Mouse (Mus musculus): ENCODE measurements around the gene Hivep3. TPM values are rescaled to one million over a fixed set of nuclear protein-coding genes. Genes with fewer than 3 reads are reported as not detected.

The Hivep3 gene
- polyA plus RNA-seq, 1 experiment from 2014 or later: 21.0 TPM

DNA sequence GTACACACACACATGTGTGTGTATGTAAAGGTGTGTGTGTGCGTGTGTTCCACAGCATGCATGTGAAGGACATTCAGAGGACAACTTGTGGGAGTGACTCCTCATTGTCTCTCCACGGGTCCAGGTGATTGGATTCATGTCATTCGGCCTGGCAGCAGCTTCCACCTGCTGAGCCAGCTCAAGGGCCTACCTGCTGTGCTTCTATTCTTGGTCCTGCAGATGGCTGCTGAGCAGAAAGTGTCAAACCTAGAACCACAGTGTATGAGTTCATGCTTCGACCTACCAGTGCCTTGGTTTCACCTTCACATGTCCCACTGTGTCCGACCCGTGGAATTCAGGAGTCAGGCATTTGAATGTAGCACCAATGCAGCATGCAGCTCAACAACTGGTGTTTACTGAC is 206.2 kb downstream of the Hivep3 start:
- Histone ChIP-seq H3K9ac (replicated peaks) (no peak overlapping the region), H3K9me3 (replicated peaks) (no peaks in the 10 kb centered on the region), H3K36me3 (no peaks in the 10 kb centered on the region), H3K4me3 (replicated peaks) (no peak overlapping the region), H3K27me3 (replicated peaks) (0 out of 2 replicates have a peak, but pooled peaks cover 4% of the 10 kb centered on the region), H3K27ac (replicated peaks) (no peak overlapping the region), H3K4me2 (no peak overlapping the region), H3K4me1 (peaks cover 19% of the 10 kb centered on the region)
- ATAC-seq (ENCODE audit: low FRiP score): no peak
- WGBS: 84% methylated on average over 6 of the region's 6 CpGs

DNA sequence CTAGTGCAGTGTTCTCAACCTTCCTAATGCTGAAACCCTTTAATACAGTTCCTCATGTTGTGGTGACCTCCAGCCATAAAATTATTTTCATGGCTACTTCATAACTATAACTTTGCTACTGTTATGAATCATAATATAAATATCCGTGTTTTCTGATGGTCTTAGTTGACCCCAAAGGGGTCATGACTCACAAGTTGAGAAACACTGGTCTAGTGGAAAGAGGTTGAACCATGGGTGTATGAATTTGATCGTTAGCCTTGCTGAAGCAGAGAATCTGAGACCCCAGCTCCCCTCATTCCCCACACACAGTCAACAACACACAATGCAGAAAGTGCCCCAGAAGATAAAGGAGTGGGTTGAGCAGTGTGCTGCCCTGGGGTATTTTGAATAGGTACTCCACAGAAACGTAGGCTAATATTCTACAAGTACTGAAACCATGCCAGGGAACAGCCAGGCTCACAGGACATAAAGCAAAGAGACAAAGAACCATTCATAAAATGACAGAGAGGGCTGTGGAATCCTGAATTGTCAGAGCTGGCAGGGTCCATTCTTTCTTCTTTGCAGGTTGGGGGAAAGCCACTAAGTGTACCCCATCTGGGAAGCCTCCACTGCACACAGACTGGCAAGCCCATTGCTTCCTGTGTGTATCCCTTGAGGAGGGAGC is 212.8 kb downstream of the Hivep3 start:
- 63% methylated on average over 3 of the region's 3 CpGs for WGBS
- Histone ChIP-seq H3K9ac (replicated peaks) (no peak overlapping the region), H3K9me3 (replicated peaks) (peaks cover 9% of the 10 kb centered on the region; the same call in 1 of the 2 replicates), H3K27me3 (replicated peaks) (no peaks in the 10 kb centered on the region), H3K27ac (replicated peaks) (no peak overlapping the region), H3K36me3 (no peaks in the 10 kb centered on the region), H3K4me1 (peaks cover 9% of the 10 kb centered on the region), H3K4me3 (replicated peaks) (no peak overlapping the region), H3K4me2 (no peak overlapping the region)
- no peak for ATAC-seq (ENCODE audit: low FRiP score)

DNA sequence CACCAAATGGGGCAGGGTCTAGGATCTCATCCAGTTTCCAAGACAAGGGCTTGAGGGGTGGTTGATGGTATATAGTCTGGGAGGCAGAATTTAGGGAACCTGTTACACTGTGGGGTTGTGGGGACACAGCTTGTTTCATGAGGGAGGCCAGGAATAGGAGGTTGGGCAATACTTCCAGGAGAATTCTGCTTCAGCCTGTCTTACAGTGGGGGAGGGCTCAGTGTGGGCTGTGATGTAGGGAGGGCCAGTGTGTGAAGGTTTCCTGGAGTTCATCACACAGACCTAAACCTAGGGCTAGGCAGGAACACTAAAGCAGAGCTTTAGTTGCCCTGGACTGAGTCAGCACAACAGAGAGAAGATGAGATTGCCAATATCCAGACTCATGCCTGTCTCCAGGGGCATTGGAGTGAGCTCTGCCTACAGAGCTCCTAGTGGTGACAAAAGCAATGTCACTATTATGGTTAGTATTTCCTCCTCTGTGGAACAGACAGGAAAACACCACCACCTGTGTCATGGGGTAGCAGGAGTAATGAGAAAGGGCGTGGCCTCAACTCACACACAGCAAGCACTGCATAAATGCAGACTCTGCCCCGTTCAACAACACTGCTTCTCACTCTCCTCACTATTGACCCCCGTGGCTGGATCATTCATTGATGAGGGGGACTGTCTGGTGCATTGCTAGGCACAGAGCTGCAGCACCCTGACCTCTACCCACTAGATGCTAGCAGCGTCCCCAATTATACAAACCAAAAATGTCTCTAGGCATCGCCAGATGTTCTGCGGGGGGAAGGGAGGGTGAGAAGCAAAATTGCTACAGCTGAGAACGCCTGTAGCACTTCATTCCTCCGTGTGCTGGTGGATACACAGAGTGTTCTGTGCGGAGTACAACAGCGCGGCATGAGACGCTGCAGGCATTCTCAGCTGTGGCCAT is 213.9 kb downstream of the Hivep3 start:
- no peaks in the 10 kb centered on the region for H3K27me3 ChIP-seq (replicated peaks)
- H3K36me3 ChIP-seq: no peaks in the 10 kb centered on the region
- no peak overlapping the region for H3K4me3 ChIP-seq (replicated peaks)
- H3K27ac ChIP-seq (replicated peaks): no peak overlapping the region
- no peak overlapping the region for H3K4me2 ChIP-seq
- 70% methylated on average over 12 of the region's 12 CpGs for WGBS
- no peak overlapping the region for H3K9ac ChIP-seq (replicated peaks)
- H3K9me3 ChIP-seq (replicated peaks): peaks cover 9% of the 10 kb centered on the region; the same call in 1 of the 2 replicates
- ATAC-seq (ENCODE audit: low FRiP score): no peak; the same call in 1 of the 2 replicates
- peaks cover 9% of the 10 kb centered on the region for H3K4me1 ChIP-seq

DNA sequence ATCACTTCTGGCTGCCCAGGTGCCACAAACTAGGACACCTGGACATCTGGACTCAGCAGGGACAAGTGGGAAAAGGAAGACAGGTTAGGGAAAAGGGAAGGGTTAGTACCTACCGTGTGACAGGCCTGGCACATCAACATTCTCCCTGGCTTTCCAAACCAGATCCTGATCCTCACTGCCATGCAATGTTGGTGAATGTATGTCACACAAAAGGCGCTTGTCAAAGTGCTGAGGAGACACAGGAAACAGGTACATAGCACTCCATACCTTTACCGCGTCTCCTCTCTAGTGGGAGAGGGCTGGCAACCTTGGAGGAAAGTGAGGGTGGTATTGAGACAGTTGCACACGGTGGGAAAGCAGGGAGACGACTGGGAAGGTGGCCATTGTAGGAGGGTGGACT is 214.8 kb downstream of the Hivep3 start:
- Histone ChIP-seq H3K27ac (replicated peaks) (no peak overlapping the region), H3K4me3 (replicated peaks) (no peak overlapping the region), H3K9me3 (replicated peaks) (peaks cover 9% of the 10 kb centered on the region; the same call in 1 of the 2 replicates), H3K9ac (replicated peaks) (no peak overlapping the region), H3K27me3 (replicated peaks) (no peaks in the 10 kb centered on the region), H3K4me1 (peaks cover 9% of the 10 kb centered on the region), H3K36me3 (no peaks in the 10 kb centered on the region), H3K4me2 (no peak overlapping the region)
- no peak for ATAC-seq (ENCODE audit: low FRiP score)
- 91% methylated on average over 6 of the region's 6 CpGs for WGBS

DNA sequence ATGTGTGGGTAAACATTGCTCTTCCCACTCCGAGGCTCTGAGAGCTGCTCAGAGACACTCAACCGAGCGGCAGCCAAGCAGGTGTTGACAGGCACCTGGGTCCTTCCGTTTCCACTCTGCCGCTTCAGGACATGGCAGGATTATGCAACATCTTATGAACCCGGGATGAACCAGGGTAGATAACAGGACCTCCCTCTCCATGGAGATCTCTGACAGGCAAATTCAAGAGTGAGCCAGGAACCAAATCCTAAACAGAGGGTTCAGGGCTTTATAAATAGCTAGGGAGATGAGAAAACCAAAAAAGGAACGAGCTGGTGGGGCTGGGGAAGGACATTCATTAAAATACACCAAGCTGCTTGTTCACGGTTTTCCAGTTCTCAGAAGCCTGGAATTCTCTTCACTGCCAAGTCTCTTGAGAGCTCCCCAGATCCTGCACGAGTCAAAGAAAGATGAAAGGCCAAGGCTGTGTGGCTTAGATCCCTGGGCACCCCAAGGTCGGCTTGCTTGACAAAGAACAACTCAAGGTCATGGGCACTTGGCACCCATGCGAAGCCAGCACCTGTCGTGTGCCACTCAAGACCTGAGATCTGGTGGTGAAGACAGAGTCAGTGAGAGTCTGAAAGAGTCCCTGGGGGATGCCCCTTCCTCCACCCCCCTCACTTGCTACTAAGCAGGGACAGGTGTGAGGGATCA is 215.5 kb downstream of the Hivep3 start:
- WGBS: 82% methylated on average over 12 of the region's 12 CpGs
- Histone ChIP-seq H3K27me3 (replicated peaks) (no peaks in the 10 kb centered on the region), H3K27ac (replicated peaks) (no peak overlapping the region), H3K4me2 (no peak overlapping the region), H3K4me1 (peaks cover 9% of the 10 kb centered on the region), H3K9me3 (replicated peaks) (peaks cover 9% of the 10 kb centered on the region; the same call in 1 of the 2 replicates), H3K36me3 (no peaks in the 10 kb centered on the region), H3K4me3 (replicated peaks) (no peak overlapping the region), H3K9ac (replicated peaks) (no peak overlapping the region)
- ATAC-seq (ENCODE audit: low FRiP score): no peak

DNA sequence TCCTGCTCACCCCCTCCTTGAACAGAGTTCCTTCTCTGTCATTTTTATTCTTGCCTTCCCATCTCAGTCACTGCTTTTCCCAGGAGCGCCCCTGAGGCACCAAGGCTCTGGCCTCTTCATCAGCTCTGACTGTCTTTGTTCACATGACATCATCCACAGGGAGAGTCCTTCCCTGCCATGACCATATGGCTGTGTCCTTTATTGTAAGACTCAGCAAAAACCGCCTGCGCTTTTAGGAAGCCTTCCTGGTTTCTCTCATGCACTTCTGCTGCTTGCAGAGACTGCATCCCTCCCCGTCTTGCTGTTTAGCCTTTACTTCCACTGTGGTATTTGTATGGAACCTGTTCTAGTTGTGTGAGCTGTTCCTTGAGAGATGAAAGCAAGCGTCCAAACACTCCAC is 216.6 kb downstream of the Hivep3 start:
- Histone ChIP-seq H3K27me3 (replicated peaks) (no peaks in the 10 kb centered on the region), H3K9ac (replicated peaks) (no peak overlapping the region), H3K36me3 (no peaks in the 10 kb centered on the region), H3K9me3 (replicated peaks) (peaks cover 8% of the 10 kb centered on the region; the same call in 1 of the 2 replicates), H3K4me1 (peaks cover 9% of the 10 kb centered on the region), H3K27ac (replicated peaks) (no peak overlapping the region), H3K4me3 (replicated peaks) (no peak overlapping the region), H3K4me2 (no peak overlapping the region)
- WGBS: 80% methylated on average over 5 of the region's 5 CpGs
- no peak for ATAC-seq (ENCODE audit: low FRiP score)

DNA sequence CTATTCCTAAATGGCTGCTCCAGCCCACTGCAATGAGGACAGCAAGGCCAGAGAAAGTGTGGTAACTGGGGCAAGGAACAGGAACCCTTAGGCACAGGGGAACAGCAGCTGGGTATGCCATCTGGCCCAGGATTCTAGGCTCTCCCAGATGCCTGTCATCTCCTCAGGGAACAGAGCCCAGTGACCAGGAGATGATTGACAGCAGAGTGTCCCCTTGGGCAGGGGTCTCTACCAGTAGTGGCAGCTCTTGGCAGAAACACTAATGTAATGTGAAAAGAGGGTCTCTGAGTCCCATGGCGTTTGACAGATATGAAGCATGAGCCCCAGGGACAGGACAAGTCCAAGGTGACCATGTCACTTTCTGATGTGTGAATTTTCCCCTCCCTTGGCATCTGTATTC is 217.5 kb downstream of the Hivep3 start:
- 77% methylated on average over 1 of the region's 1 CpGs for WGBS
- Histone ChIP-seq H3K9me3 (replicated peaks) (no peaks in the 10 kb centered on the region), H3K27me3 (replicated peaks) (no peaks in the 10 kb centered on the region), H3K27ac (replicated peaks) (no peak overlapping the region), H3K4me3 (replicated peaks) (no peak overlapping the region), H3K4me1 (peaks cover 9% of the 10 kb centered on the region), H3K36me3 (no peaks in the 10 kb centered on the region), H3K9ac (replicated peaks) (no peak overlapping the region), H3K4me2 (no peak overlapping the region)
- ATAC-seq (ENCODE audit: low FRiP score): no peak

DNA sequence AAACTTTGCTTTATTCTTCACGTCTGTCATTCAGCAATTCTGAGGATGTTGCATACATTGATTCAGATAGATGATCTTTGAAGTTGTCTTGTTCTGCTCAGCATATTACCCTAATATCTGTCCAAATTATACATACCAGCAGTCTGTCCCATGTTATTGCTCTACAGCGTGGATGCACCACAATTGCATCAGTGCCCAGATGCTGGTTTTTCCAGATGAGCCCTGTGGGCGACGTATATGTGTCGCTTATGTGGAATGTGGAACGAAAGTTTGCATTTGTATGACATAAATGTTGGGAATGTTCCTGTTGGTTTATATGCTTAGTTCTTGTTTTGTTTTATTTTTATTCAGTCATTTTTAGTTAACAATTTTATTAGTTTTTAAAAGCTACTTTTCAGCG is 221.4 kb downstream of the Hivep3 start:
- no peak overlapping the region for H3K9ac ChIP-seq (replicated peaks)
- no peak overlapping the region for H3K27ac ChIP-seq (replicated peaks)
- no peaks in the 10 kb centered on the region; the same call in 1 of the 2 replicates for H3K4me1 ChIP-seq
- WGBS: 78% methylated on average over 7 of the region's 7 CpGs
- no peaks in the 10 kb centered on the region for H3K27me3 ChIP-seq (replicated peaks)
- no peaks in the 10 kb centered on the region for H3K36me3 ChIP-seq
- H3K4me3 ChIP-seq (replicated peaks): no peak overlapping the region
- no peaks in the 10 kb centered on the region for H3K9me3 ChIP-seq (replicated peaks)
- H3K4me2 ChIP-seq: no peak overlapping the region
- no peak for ATAC-seq (ENCODE audit: low FRiP score)

DNA sequence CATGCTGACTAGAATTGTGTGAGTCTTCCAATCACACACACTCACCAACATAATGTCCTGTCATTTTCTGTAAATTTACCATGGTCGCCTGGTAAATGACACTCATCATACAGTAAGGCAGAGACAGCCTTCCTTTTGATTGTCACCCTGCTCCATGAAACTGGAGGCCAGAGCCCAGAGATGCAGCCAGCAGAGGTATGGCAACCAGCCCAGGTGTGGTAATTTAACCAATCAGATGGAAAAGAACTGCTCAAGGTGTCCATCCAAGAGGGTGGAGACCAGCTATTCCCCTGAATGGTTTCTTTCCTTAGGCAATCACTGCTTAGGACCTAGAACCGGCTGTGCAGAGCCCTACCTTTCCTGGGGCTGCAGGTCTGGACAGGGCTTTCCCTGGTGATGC is 224.4 kb downstream of the Hivep3 start:
- Histone ChIP-seq H3K27ac (replicated peaks) (no peak overlapping the region), H3K9ac (replicated peaks) (no peak overlapping the region), H3K36me3 (no peaks in the 10 kb centered on the region), H3K4me1 (no peaks in the 10 kb centered on the region), H3K27me3 (replicated peaks) (no peaks in the 10 kb centered on the region), H3K4me2 (no peak overlapping the region), H3K9me3 (replicated peaks) (no peaks in the 10 kb centered on the region), H3K4me3 (replicated peaks) (no peak overlapping the region)
- 85% methylated on average over 2 of the region's 2 CpGs for WGBS
- no peak for ATAC-seq (ENCODE audit: low FRiP score)

DNA sequence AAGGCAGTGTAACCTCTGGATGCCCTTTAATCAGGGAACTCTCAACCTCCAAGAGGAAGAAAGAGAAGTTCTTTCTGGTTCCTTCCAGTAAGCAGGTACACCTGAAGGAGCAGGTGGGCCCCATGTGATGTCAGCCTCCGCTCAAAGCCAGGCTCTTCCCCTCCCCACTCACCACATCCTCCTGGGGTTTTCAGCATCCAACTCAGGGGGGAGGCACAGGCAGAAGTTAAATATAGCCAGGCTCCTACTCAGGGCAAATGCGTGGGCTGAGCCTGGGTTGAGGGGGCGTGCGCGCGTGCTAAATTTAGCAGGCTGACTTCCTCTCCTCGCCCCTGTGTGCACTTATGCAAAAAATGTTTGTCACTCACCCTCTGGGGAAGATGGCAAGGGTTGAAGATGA is 225.7 kb downstream of the Hivep3 start:
- Histone ChIP-seq H3K4me2 (no peak overlapping the region), H3K9me3 (replicated peaks) (no peaks in the 10 kb centered on the region), H3K4me3 (replicated peaks) (no peak overlapping the region), H3K4me1 (no peaks in the 10 kb centered on the region), H3K27ac (replicated peaks) (no peak overlapping the region), H3K27me3 (replicated peaks) (no peaks in the 10 kb centered on the region), H3K9ac (replicated peaks) (no peak overlapping the region), H3K36me3 (no peaks in the 10 kb centered on the region)
- WGBS: 81% methylated on average over 7 of the region's 7 CpGs
- no peak for ATAC-seq (ENCODE audit: low FRiP score)

DNA sequence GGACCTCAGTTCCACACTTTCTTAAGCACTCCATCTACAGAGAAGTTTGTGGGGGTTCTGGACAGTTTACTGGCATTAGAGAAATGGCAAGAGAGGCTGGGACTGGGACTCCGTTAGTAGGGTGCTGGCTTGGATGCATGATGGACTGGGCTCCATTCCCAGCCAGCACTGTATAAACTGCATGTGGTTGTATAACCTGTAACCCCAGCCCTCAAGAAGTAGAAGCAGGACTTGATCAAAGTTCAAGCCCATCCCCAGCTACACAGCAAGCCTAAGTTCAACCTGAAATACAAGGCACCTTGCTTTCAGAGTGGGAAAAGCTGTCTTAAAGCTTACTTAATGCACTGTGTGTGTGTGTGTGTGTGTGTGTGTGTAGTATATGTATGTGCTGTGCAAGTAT is 226.3 kb downstream of the Hivep3 start:
- Histone ChIP-seq H3K4me1 (no peaks in the 10 kb centered on the region), H3K9ac (replicated peaks) (no peak overlapping the region), H3K9me3 (replicated peaks) (no peaks in the 10 kb centered on the region), H3K4me3 (replicated peaks) (no peak overlapping the region), H3K27me3 (replicated peaks) (no peaks in the 10 kb centered on the region), H3K36me3 (no peaks in the 10 kb centered on the region), H3K4me2 (no peak overlapping the region), H3K27ac (replicated peaks) (no peak overlapping the region)
- ATAC-seq (ENCODE audit: low FRiP score): no peak
- 86% methylated on average over 1 of the region's 1 CpGs for WGBS
